Mouse (Mus musculus) left cerebral cortex, adult 2 months (tissue): Measurements from ENCODE around the gene Peg10. TPM values are rescaled to one million over a fixed set of nuclear protein-coding genes. Genes with fewer than 3 reads are reported as not detected.
A peak's percentile ranks its signal among the peaks of the same experiment; 100 is the strongest.

Source experiments
- DNase-seq, 2 experiments: peaks; one replicate each; pipeline ENCODE4 v3.0.0; 2021 to 2022; ENCODE audit warnings: low spot score in 2 of 2, mixed read lengths in 1 of 2; ENCODE audit errors: extremely low spot score in 1 of 2
- H3K27ac ChIP-seq: fragments of 200-600 bp; 2 replicates; pipeline ENCODE4 v1.8.1; 2022
- H3K4me3 ChIP-seq: fragments of 200-600 bp; 2 replicates; pipeline ENCODE4 v1.8.1; 2022
- CTCF ChIP-seq: fragments of 200-600 bp; IDR thresholded peaks from 2 replicates; pipeline ENCODE4 v1.8.1; 2022; ENCODE audit warnings: antibody characterized with exemption, mild to moderate bottlenecking, moderate library complexity
- intact Hi-C: fragments of 180-260 bp; cut with DNase I; formaldehyde crosslinking; loops from one replicate; pipeline ENCODE4 v1.15.1; 2025
- long read RNA-seq, 2 experiments: library from polyadenylated mRNA; stranded (forward); transcript quantifications; one replicate each; pipeline ENCODE4 v2.0.0; 2021; ENCODE audit warnings: borderline mapping rate in 2 of 2
- total RNA-seq, 2 experiments: library from RNA; stranded (reverse); gene quantifications; 2 replicates each; pipeline ENCODE4 v1.2.3; 2021

Peg10 gene
- total RNA-seq = 10 to 100 TPM; 13.6 to 17.8 TPM
- long read RNA-seq, experiment 1, partial matches to known transcripts = 0 of 1 reads
- long read RNA-seq, experiment 1, other reads (novel, unspliced or antisense) = 1 of 1 reads
- long read RNA-seq, experiment 2 = 0 reads

DNA sequence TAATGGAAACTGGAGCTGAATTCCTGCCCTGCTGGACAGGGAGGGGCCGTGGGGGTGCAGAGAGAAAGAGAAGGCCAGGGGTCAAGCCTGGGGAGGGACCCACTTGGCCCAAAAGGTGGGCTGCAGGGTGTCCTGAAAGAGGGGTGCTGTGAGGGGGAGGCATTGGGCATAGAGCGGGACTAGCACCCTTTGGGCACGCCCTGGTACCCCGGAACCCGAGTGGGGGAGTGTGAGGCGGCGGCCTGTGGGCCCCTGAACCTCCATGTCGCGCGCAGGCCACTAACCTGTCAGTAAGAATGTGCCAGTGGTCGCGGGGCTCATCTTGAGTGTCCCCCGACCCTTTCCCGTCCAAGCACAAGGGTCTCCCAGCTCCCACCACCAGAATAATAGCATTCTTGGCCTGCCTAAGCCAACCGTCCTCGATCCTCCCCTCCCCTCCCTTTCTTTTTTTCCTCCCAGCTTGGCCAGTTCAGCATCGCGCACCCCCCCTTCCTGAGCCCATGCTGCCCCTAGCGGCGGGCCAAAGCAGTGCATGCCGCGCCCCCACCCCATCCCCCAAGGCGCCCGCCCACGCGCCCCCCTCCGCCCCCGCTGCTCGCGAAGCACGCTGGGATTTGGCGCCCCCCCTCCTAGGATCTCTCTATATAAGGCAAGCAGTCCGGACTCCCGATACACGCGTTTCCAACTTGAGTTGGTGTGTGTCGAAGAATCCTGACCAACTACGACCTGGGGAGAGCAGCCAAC is at the start of gene Peg10, which contains the start of gene Sgce:
Peg10 (plus strand) TSS at position 611 of the 744 bp plus-strand sequence.
Sgce (minus strand) TSS at position 512 of the 744 bp plus-strand sequence.
- peak within 1 kb of the TSS; percentile 57 for H3K4me3 ChIP-seq
- peak; percentile 68 for TF ChIP-seq CTCF
- peak within 1 kb of the TSS; percentile 81 for H3K27ac ChIP-seq
- intact Hi-C loops = loop anchor here (2.0 to 5.0 kb wide), 3 partner anchors 146 to 635 kb away; partner anchors contain the start of genes Asb4 and Casd1
- peak; percentile 66 to 78 for DNase-seq

DNA sequence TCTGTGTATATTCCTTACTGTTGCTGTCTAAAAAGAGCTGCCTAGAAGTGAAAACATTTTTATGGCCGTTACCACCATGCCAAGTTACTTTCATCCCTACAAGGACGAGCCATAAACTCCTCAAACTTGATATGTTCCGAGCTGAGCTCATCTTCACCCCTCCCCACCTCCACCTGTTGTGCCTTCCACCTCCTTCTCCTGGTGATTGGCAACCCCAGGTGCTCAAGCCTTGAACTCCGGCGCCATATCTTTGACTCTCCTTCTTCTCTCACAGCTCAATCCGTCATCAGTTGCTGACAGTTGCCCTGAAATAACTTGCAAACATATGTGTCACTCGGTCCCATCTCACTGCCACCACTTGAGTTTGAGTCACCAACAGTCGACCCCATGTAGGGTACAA is 45.5 kb upstream of the Peg10 start:
- intact Hi-C loops = no loop called here
- no peak for DNase-seq
- Histone ChIP-seq H3K4me3 (no peak overlapping the region), H3K27ac (no peak overlapping the region)
- no peak for TF ChIP-seq CTCF

DNA sequence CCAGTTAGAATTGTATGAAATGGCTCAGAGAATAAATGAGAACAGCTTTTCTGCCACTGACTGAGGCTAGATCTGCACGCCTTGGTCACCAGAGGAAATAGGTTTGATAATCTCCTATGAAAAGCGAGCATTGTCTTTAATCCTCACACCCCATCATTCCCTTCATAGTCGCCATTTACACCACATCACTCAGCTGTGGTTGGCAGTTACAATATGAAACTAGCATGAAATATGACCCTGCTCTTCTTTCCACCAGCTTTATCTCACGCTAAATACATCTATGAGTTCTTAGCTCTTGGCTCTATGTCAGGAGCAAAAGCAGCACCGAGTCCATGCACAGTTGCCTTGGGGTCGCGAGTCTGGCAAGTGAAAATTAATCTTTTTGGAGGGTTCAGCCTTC is 43.2 kb upstream of the Peg10 start:
- Histone ChIP-seq H3K27ac (no peak overlapping the region), H3K4me3 (no peak overlapping the region)
- DNase-seq = no peak
- no peak for TF ChIP-seq CTCF
- intact Hi-C loops = no loop called here

DNA sequence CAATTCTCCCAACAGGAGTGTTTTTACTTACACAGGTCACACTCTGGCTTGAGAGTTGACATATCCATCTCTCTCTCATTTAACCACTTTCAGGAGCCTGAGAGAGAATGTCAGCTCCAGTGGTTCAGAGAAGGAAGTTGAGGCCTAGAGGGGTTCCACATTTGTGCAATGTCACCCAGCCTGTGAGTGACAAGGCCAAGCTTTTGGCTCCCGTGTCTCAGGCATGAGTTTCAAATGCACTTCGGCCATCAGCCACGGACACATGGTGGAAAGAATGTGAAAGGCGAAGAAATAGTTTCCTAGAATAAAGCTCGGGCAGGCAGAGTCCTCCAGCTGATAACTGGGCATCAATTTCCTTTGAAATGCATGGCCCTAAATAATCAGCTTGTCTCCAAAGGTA is 40.7 kb upstream of the Peg10 start:
- no peak for DNase-seq
- Histone ChIP-seq H3K27ac (no peak overlapping the region), H3K4me3 (no peak overlapping the region)
- intact Hi-C loops = no loop called here
- TF ChIP-seq CTCF = no peak

DNA sequence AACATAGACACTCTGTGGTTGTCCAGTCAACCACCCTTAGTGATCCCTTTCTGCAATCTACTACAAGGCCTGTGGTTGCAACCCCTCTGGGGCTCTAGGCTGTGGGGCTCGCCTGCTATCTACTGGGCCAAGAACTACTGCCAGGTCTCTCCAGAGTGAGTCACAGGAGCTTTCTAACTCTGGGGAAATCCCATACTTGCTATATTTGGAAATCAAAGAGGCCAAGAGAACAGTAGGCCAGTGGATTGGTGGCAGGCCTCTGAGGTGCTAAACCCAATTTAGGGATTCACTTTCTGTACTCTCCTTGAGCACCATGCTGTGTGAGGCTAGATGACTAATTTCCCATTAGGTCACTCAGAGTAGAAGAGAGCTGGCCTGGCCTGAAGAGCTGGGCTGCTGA is 38.1 kb upstream of the Peg10 start:
- DNase-seq = no peak
- H3K4me3 ChIP-seq = no peak overlapping the region
- H3K27ac ChIP-seq = no peak overlapping the region
- intact Hi-C loops = no loop called here
- no peak for TF ChIP-seq CTCF

DNA sequence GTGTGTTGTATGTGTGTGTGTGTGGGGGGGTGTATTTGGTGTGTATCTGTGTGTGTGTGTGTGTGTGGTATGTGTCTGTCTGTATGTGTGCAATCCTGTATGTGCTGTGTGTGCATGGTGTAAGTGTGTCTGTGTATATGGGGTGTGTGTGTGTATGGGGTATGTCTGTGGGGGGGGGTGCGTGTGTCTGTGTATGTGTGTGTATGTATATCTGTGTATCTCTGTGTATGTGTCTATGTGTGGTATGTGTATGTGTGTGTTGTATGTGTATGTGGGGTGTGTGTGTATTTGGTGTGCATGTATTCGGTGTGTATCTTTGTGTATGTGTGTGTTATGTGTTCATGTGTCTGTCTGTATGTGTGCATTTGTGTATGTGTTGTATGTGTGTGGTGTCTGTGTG is 30.9 kb upstream of the Peg10 start:
- Histone ChIP-seq H3K4me3 (no peak overlapping the region), H3K27ac (no peak overlapping the region)
- TF ChIP-seq CTCF = no peak
- DNase-seq = no peak
- intact Hi-C loops = no loop called here

DNA sequence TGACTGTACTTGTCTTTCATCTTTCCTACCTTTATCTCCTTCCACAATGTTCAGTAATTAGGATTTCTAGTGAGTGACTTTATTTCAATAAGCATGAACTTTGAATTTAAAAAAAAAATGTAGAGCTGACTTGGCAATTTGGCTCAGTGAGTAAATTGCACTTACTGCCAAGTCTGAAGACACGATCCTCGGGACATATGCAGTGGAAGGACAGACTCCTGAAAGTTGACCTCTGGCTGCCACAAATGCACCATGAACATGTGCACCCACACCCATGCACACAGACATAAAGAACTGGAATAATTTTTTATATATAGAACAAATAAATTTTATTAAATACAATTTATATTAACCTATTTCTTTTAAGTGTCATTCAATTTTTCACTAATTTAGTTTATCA is 29.8 kb upstream of the Peg10 start:
- intact Hi-C loops = no loop called here
- Histone ChIP-seq H3K4me3 (no peak overlapping the region), H3K27ac (no peak overlapping the region)
- no peak for TF ChIP-seq CTCF
- no peak for DNase-seq

DNA sequence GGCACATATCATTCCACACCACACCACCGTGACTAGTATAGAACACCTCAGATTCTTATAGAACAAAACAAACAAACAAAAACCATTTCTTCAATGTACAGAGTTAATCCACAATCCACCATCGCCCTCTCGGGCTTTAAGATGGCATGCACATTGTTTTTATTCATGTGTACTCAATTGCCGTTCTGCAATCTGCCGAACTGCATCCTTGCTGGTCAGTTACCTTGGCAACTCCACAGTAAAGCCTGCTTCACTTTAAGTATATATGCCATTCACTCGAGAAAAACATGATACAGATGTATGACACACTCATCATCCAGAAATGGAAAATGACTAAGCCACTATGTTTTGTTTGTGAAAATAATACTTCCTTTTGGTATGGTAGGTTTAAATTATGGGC is 25.0 kb upstream of the Peg10 start:
- DNase-seq = no peak
- TF ChIP-seq CTCF = no peak
- intact Hi-C loops = no loop called here
- H3K27ac ChIP-seq = no peak overlapping the region
- H3K4me3 ChIP-seq = no peak overlapping the region

GRCm38 (mm10) chr6:4722739-4723138 is 24.4 kb upstream of the Peg10 start:
- no peak for DNase-seq
- Histone ChIP-seq H3K27ac (no peak overlapping the region), H3K4me3 (no peak overlapping the region)
- intact Hi-C loops = no loop called here
- no peak for TF ChIP-seq CTCF

DNA sequence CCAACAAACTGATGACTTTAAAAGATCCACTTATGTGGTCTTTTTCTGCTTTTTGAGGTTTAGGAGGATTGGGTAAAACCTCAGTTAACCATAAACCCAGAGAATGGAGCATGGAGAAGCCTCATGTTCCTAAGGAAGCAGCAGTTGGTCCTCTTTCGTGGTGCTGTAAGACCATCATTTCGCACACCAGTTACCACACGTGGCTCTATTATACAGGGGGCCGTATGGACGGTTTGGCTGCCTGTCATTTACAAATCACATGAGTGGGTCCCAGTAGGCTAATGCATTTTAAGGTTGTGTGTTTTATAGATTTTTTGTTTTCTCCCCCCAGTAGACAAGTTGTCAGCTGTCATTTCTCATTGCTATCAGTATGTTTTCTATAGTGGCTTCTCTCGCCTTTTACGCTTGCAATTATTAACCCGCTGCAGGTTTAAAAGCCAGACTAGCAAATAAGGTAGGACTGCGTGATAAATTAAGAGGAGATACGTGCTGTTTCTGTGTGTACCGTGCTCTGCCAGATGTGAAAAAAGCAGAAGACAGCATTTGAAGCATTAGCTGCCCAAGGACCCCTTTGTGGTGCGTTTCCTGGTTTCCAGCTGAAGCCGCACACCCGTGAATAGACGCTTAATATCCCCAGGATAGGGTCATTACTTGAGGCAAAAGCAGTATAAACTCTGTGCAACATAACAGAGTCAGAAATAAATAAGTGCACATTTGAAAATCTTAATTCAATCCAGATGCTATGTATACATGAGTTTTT is 22.9 kb upstream of the Peg10 start:
- DNase-seq = no peak
- no peak for TF ChIP-seq CTCF
- no peak overlapping the region for H3K27ac ChIP-seq
- intact Hi-C loops = no loop called here
- H3K4me3 ChIP-seq = no peak overlapping the region

DNA sequence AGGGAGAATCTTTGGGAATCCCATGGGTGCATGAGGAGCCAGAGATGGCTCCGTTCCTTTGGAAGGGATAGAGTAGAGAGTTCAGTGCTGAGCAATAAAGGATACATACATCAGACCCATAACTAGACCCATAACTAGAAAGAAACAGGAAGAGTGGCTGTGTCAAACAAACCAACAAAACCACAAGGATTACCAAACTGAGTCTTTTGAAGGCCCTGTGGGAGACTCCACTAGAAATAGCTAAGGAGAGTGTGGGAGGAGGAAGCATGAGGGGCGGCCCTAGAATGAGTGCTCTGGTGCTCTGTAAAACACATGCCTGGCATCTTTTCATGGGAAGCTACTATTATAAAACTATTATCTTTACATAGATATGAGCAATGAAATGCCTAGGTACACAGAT is 18.8 kb upstream of the Peg10 start:
- Histone ChIP-seq H3K27ac (no peak overlapping the region), H3K4me3 (no peak overlapping the region)
- TF ChIP-seq CTCF = no peak
- intact Hi-C loops = no loop called here
- DNase-seq = no peak

DNA sequence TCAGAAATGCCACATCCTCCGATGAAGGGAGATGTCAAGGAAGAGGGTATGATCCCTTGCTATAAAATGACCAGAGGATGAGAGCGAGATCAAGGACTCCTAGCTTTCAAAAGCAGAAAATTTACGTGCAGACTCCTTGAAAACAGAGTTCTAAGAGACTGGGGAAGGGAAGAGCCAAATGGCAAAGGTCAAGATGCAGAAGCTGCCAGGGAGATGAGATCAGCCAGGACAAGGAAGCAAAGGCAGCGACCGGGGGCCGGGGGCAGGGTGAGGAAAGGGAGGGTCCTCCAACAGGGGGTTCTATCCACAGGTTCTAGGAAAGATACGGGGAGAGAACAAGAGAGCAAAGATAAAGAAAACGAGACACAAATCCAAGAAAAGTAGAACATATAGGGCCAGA is 15.4 kb upstream of the Peg10 start:
- H3K27ac ChIP-seq = no peak overlapping the region
- no peak for TF ChIP-seq CTCF
- intact Hi-C loops = no loop called here
- no peak for DNase-seq
- no peak overlapping the region for H3K4me3 ChIP-seq
